Mouse (Mus musculus) layer of hippocampus, adult 18-20 months (tissue): ENCODE data around the gene Hgf. TPM values are rescaled to one million over a fixed set of nuclear protein-coding genes. Genes with fewer than 3 reads are reported as not detected.

Experiments used
- total RNA-seq, 2 experiments: library from RNA; stranded (reverse); gene quantifications; 2 replicates each; pipeline ENCODE4 v1.2.3; 2021

The Hgf gene
- total RNA-seq, 2 experiments from 2014 or later: 4.3 to 5.3 TPM

Other genes starting within 250 kb of the Hgf start
- gene Gm28710, start 238.3 kb downstream of the Hgf start, total RNA-seq: not detected